Mouse (Mus musculus) left cerebral cortex, postnatal 25 days (tissue): Measurements from ENCODE around the gene Pitpnb. TPM values are rescaled to one million over a fixed set of nuclear protein-coding genes. Genes with fewer than 3 reads are reported as not detected.

Experiments
- DNase-seq, 2 experiments: peaks; one replicate each; pipeline ENCODE4 v3.0.0; 2022; ENCODE audit warnings: low spot score in 2 of 2, mixed read lengths in 1 of 2
- intact Hi-C: fragments of 180-260 bp; cut with DNase I; formaldehyde crosslinking; loops from one replicate; pipeline ENCODE4 v1.15.1; 2025
- total RNA-seq, 2 experiments: library from RNA; stranded (reverse); gene quantifications; 2 replicates each; pipeline ENCODE4 v1.2.3; 2021

Pitpnb gene
- total RNA-seq, 2 experiments from 2014 or later, result 80.1 to 83.0 TPM

DNA sequence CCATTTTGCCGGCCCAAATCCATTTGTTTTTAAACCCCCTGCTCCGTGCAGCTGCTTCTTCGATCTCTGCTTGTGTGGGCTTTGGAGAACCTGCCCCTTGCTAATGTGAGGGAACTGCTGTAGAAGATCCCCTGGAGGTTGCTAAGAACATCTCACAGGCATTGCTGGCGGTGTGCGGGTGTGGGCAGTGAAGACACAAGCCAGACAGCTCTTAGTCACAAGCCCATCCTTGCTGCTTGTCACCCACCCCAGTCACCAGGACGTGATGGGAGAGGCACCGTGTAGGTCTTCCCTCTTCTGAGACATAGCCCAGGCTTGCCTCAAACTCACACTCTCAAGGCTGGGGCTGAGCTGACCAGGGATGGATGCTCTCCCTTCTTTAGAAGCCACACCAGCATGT is 106.6 kb downstream of the Pitpnb start:
- intact Hi-C loops, result no loop called here
- DNase-seq, result peak; percentile 27 to 86

Other genes starting within 250 kb of the Pitpnb start
- gene Mn1, start 86.6 kb downstream of the Pitpnb start, total RNA-seq, result 10 to 100 TPM; 62.8 to 63.4 TPM